Mouse (Mus musculus) liver, embryonic 15.5 days (tissue): ENCODE measurements around the gene A130010J15Rik. TPM values are rescaled to one million over a fixed set of nuclear protein-coding genes. Genes with fewer than 3 reads are reported as not detected.

Experiments used
- ATAC-seq: fragments of 200-750 bp; cut with Nextera tagmentation; 2 replicates; pipeline ENCODE4 v1.8.0; 2017; ENCODE audit warnings: moderate number of reproducible peaks, mild to moderate bottlenecking, moderate library complexity; ENCODE audit not compliant: insufficient read depth
- H3K27ac ChIP-seq: fragments of 300-500 bp; sonication (generic); replicated peaks from 2 replicates; pipeline ENCODE4 v1.5.1; 2015; ENCODE audit warnings: mild to moderate bottlenecking, inconsistent platforms
- H3K27me3 ChIP-seq: fragments of 300-500 bp; sonication (generic); 2 replicates; pipeline ENCODE4 v1.6.1; 2015; ENCODE audit warnings: mild to moderate bottlenecking, inconsistent platforms
- H3K36me3 ChIP-seq: fragments of 300-500 bp; sonication (generic); replicated peaks from 2 replicates; pipeline ENCODE4 v1.6.1; 2015; ENCODE audit warnings: moderate library complexity, mild to moderate bottlenecking, inconsistent platforms
- H3K4me1 ChIP-seq: fragments of 300-500 bp; sonication (generic); replicated peaks from 2 replicates; pipeline ENCODE4 v1.6.1; 2015; ENCODE audit warnings: inconsistent platforms
- H3K4me2 ChIP-seq: fragments of 300-500 bp; sonication (generic); 2 replicates; pipeline ENCODE4 v1.6.1; 2015; ENCODE audit warnings: moderate library complexity, mild to moderate bottlenecking, inconsistent platforms
- H3K4me3 ChIP-seq: fragments of 300-500 bp; sonication (generic); replicated peaks from 2 replicates; pipeline ENCODE4 v1.5.1; 2015; ENCODE audit warnings: mild to moderate bottlenecking, inconsistent platforms
- H3K9ac ChIP-seq: fragments of 300-500 bp; sonication (generic); 2 replicates; pipeline ENCODE4 v1.6.1; 2015; ENCODE audit warnings: moderate library complexity, mild to moderate bottlenecking, inconsistent platforms
- H3K9me3 ChIP-seq: fragments of 300-500 bp; sonication (generic); replicated peaks from 2 replicates; pipeline ENCODE4 v1.6.1; 2016; ENCODE audit warnings: inconsistent platforms
- WGBS: fragments of 180-500 bp; shearing (Covaris S2); methylation state at CpG from one replicate; pipeline ENCODE4 v1.1.7; 2015; ENCODE audit warnings: mixed read lengths; ENCODE audit not compliant: insufficient replicate concordance; 5-methylcytosine and 5-hydroxymethylcytosine counted together
- polyA plus RNA-seq: library from polyadenylated mRNA; unstranded; fragments of >200 nt; fragmentation: Nextera tagmentation; extraction: Ambion mirVana; gene quantifications from 2 replicates; pipeline ENCODE4 v1.2.1, GENCODE M21; 2015

A130010J15Rik gene
- polyA plus RNA-seq, 1 experiment from 2014 or later, result 3.9 TPM

DNA sequence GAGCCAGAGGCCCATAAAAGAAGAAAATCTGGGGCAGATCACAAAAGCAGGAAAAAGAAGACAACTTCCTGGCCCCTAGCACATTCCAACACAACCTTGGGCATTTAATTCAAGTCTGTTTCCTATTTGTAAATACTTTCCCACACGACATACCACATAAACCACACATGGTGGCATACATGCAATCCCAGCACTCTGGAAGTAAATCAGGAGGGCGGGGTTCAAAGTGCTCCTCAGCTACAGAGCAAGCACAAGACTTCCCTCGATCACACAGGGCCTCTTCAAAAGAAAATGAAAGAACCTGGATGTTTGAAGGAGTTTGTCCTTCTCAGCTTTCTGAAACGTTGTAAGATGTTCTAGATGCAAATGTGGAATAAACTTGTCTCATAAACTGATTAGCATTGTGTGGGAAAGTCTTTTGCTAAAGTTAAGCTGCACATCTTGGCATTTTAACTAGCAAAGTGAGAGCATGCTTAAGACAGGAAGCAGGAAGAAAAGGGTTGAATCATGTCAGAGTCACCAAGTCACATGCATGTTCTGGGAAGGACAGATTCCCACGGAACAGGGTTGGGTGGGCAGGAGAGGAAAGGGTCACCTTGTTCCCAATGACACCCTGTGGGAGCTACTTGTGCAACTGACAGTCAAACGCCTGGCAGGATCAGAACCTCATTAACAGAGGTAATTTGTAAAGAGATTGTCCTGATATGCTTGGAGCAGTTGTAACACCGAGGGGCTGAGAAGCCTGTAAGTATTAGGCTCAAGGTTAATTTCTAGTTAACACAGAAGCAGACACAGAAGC lies 59.1 kb downstream of the A130010J15Rik start:
- Histone ChIP-seq H3K4me1 (peaks cover 7% of the 10 kb centered on the region; the same call in 1 of the 2 replicates), H3K9me3 (no peaks in the 10 kb centered on the region), H3K4me2 (no peak overlapping the region), H3K27ac (no peak overlapping the region), H3K9ac (no peak overlapping the region), H3K4me3 (no peak overlapping the region), H3K36me3 (no peaks in the 10 kb centered on the region), H3K27me3 (no peaks in the 10 kb centered on the region)
- 29% methylated on average over 7 of the region's 7 CpGs for WGBS
- no peak for ATAC-seq

Other genes starting within 250 kb of the A130010J15Rik start
- 5.8 and 6.1 TPM in 2 replicates for gene Syt14, start 132.3 kb upstream of the A130010J15Rik start, polyA plus RNA-seq
- 1.8 and 2.7 TPM in 2 replicates for gene Diexf, start 37.8 kb upstream of the A130010J15Rik start, polyA plus RNA-seq
- 2.4 and 2.6 TPM in 2 replicates for gene Irf6, start 14.9 kb upstream of the A130010J15Rik start, polyA plus RNA-seq
- 7.5 and 10.2 TPM in 2 replicates for gene Traf3ip3, start 33.7 kb downstream of the A130010J15Rik start, polyA plus RNA-seq
- gene Lamb3, start 39.7 kb downstream of the A130010J15Rik start, polyA plus RNA-seq, result 0.63 and 0.75 TPM in 2 replicates
- 12.7 and 19.5 TPM in 2 replicates for gene Hsd11b1, start 96.0 kb downstream of the A130010J15Rik start, polyA plus RNA-seq
- gene G0s2, start 105.2 kb downstream of the A130010J15Rik start, polyA plus RNA-seq, result 105 and 146 TPM in 2 replicates
- gene Camk1g, start 202.3 kb downstream of the A130010J15Rik start, polyA plus RNA-seq, result 0.31 and 0.41 TPM in 2 replicates